18 mouse cellular contexts compared by ENCODE assay signal in the genomic region with DNA sequence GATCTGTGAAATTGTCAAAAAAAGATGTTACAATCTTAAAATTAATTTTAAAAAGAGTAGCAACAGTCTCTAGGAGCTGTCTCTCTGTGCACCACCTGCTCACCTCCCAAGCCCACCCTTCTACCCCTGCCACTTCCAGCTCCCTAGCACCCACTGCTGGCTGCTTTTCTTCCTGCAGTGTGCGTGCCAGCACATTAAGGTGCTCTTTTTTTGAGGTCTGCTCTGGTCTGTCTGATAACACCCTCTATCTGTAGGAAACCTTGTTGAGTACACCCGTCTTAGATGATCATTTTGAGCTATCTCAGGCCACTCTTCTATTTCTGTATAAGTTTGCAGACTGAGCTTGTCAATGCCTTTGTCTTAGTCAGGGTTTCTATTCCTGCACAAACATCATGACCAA. TPM values are rescaled to one million over a fixed set of nuclear protein-coding genes. Genes with fewer than 3 reads are reported as not detected.
DNase-seq lines count a peak whose midpoint lies in the region; ATAC-seq and TF ChIP-seq lines count a peak whose summit lies in the region.
"Had no signal": no experiment of that assay in that cellular context is flagged by ENCODE, and none has a peak within 500 bp of the region (broad histone marks: within the 10 kb centered on the region; RNA-seq: fewer than 3 reads in every experiment).

No protein-coding gene starts in this region.

- H3K9me3 ChIP-seq in heart, embryonic 12.5 days (replicated peaks) = no peaks in the 10 kb centered on the region
- H3K9me3 ChIP-seq: forebrain, embryonic 12.5 days; midbrain, embryonic 13.5 days had no signal

- 92% methylated on average over 2 of the region's 2 CpGs for WGBS in thymus, adult 2 months
- WGBS in liver, adult 2 months = 94% methylated on average over 2 of the region's 2 CpGs
- WGBS in heart, embryonic 12.5 days = 71% methylated on average over 2 of the region's 2 CpGs

- H3K4me1 ChIP-seq in thymus, adult 2 months (replicated peaks; ENCODE audit: control insufficient read depth, insufficient read depth, low read length) = no peaks in the 10 kb centered on the region
- H3K4me1 ChIP-seq in liver, adult 2 months (ENCODE audit: control insufficient read depth, insufficient read depth, low read length) = no peaks in the 10 kb centered on the region
- no peaks in the 10 kb centered on the region for H3K4me1 ChIP-seq in heart, embryonic 12.5 days (replicated peaks)
- H3K4me1 ChIP-seq: forebrain, embryonic 12.5 days; midbrain, embryonic 13.5 days had no signal

- 0 out of 2 replicates have a peak, but pooled peaks cover 4% of the 10 kb centered on the region for H3K36me3 ChIP-seq in thymus, adult 2 months (ENCODE audit: control insufficient read depth, insufficient read depth, low read length)
- peaks cover 23% of the 10 kb centered on the region for H3K36me3 ChIP-seq in liver, adult 2 months (ENCODE audit: control insufficient read depth, insufficient read depth, low read length)
- H3K36me3 ChIP-seq in heart, embryonic 12.5 days = peaks cover 40% of the 10 kb centered on the region

- no peak for TF ChIP-seq POLR2A in thymus, adult 2 months (IDR thresholded peaks at IDR 0.05; ENCODE audit: control insufficient read depth, extremely low read depth, insufficient read depth, low read length, poor library complexity)
- TF ChIP-seq POLR2A in liver, adult 2 months (IDR thresholded peaks at IDR 0.05; ENCODE audit: extremely low read depth, insufficient read depth, low read length) = no peak

- H3K27me3 ChIP-seq in thymus, adult 2 months (ENCODE audit: control insufficient read depth, insufficient read depth, low read length) = no peaks in the 10 kb centered on the region
- H3K27me3 ChIP-seq in liver, adult 2 months (ENCODE audit: control insufficient read depth, insufficient read depth, low read length) = no peaks in the 10 kb centered on the region
- H3K27me3 ChIP-seq in heart, embryonic 12.5 days (replicated peaks) = no peaks in the 10 kb centered on the region
- H3K27me3 ChIP-seq: forebrain, embryonic 12.5 days; midbrain, embryonic 13.5 days had no signal

- no peak for ATAC-seq in heart, embryonic 12.5 days (ENCODE audit: insufficient number of reproducible peaks, low FRiP score)
- ATAC-seq: midbrain, embryonic 13.5 days had no signal

- TF ChIP-seq CTCF in gastrocnemius, adult 2 months (IDR thresholded peaks at IDR 0.05) = peak; percentile 25; the same call in 1 of the 2 replicates
- TF ChIP-seq CTCF in thymus, adult 2 months (IDR thresholded peaks at IDR 0.05; ENCODE audit: borderline replicate concordance, control insufficient read depth, extremely low read depth, insufficient read depth, low read length, poor library complexity) = peak; percentile 32; the same call in 1 of the 2 replicates
- TF ChIP-seq CTCF in liver, adult 2 months (IDR thresholded peaks at IDR 0.05; ENCODE audit: low read depth, low read length) = peak; percentile 35; the same call in 1 of the 2 replicates

- no peaks in the 10 kb centered on the region for H3K79me2 ChIP-seq in liver, adult 2 months (ENCODE audit: control insufficient read depth, insufficient read depth, low read length)

- intact Hi-C loops in gastrocnemius, adult 2 months (cut with DNase I) = no loop called here
- intact Hi-C loops in heart, postnatal 10 days (cut with DNase I) = no loop called here

- no peak overlapping the region for H3K4me2 ChIP-seq in heart, embryonic 12.5 days
- H3K4me2 ChIP-seq: forebrain, embryonic 12.5 days; midbrain, embryonic 13.5 days had no signal

- no peak overlapping the region for H3K27ac ChIP-seq in gastrocnemius, adult 2 months
- no peak overlapping the region for H3K27ac ChIP-seq in thymus, adult 2 months (ENCODE audit: control insufficient read depth, insufficient read depth, low read length)
- H3K27ac ChIP-seq in liver, adult 2 months (replicated peaks; ENCODE audit: insufficient read depth, low read depth, low read length) = no peak overlapping the region
- H3K27ac ChIP-seq in heart, embryonic 12.5 days (ENCODE audit: poor library complexity, severe bottlenecking) = no peak overlapping the region
- H3K27ac ChIP-seq: forebrain, embryonic 12.5 days; midbrain, embryonic 13.5 days had no signal

- no peak overlapping the region for H3K9ac ChIP-seq in liver, adult 2 months (ENCODE audit: low read depth, low read length)
- H3K9ac ChIP-seq in heart, embryonic 12.5 days = no peak overlapping the region
- H3K9ac ChIP-seq: forebrain, embryonic 12.5 days; midbrain, embryonic 13.5 days had no signal

- no peak overlapping the region for H3K4me3 ChIP-seq in gastrocnemius, adult 2 months
- H3K4me3 ChIP-seq in thymus, adult 2 months (ENCODE audit: control insufficient read depth, insufficient read depth, low read length) = no peak overlapping the region
- no peak overlapping the region for H3K4me3 ChIP-seq in liver, adult 2 months (ENCODE audit: insufficient read depth, low read depth, low read length)
- no peak overlapping the region for H3K4me3 ChIP-seq in heart, embryonic 12.5 days
- H3K4me3 ChIP-seq: forebrain, embryonic 12.5 days; midbrain, embryonic 13.5 days had no signal

- no peak for DNase-seq in gastrocnemius, adult 2 months
- no peak for DNase-seq in gastrocnemius, adult 18-20 months (ENCODE audit: low spot score)
- no peak for DNase-seq in thymus, adult 2 months
- DNase-seq in thymus, postnatal 0 days (ENCODE audit: low spot score) = no peak
- no peak for DNase-seq in liver, adult 2 months (ENCODE audit: extremely low read depth, low read depth, low spot score)
- DNase-seq in thymus, postnatal 4 days = peak; percentile 66
- no peak for DNase-seq in heart, postnatal 10 days
- DNase-seq: embryo, embryonic 11 days; gastrocnemius, postnatal 36 days; heart, postnatal 4 days; kidney, adult 18-20 months; lung, adult 18-20 months had no signal

RNA-seq across cellular contexts. Expression of a gene that starts 9.2 kb away (rescaled TPM):
- total RNA-seq in gastrocnemius, adult 2 months (2021) = 1 to 10 TPM; 6.5 to 7.1 TPM
- 1 to 10 TPM; 5.2 to 6.9 TPM for total RNA-seq in gastrocnemius, adult 18-20 months (2021)
- 3.9 and 4.4 TPM in 2 replicates for polyA plus RNA-seq in thymus, adult 2 months (2012; rRNA removed)
- 10.8 and 11.9 TPM in 2 replicates for polyA plus RNA-seq in thymus, postnatal 0 days (2015; fragmentation: Nextera tagmentation; extraction: Ambion mirVana)
- 11.2 and 15.9 TPM in 2 replicates for total RNA-seq in liver, adult 2 months (2014; rRNA removed)
- 1.9 and 2.0 TPM in 2 replicates for polyA plus RNA-seq in liver, adult 2 months (2012; rRNA removed)
- total RNA-seq in heart, postnatal 10 days (2021) = 1 to 10 TPM; 9.5 to 9.7 TPM
- polyA plus RNA-seq in heart, embryonic 12.5 days (2016; fragmentation: Nextera tagmentation; extraction: Ambion mirVana) = 14.8 and 16.1 TPM in 2 replicates

RNA-seq across cellular contexts. Expression of a gene that starts 25.2 kb away (rescaled TPM):
- not detected for total RNA-seq in gastrocnemius, adult 2 months (2021)
- total RNA-seq in gastrocnemius, adult 18-20 months (2021) = not detected
- not detected in 2 replicates for polyA plus RNA-seq in thymus, adult 2 months (2012; rRNA removed)
- polyA plus RNA-seq in thymus, postnatal 0 days (2015; fragmentation: Nextera tagmentation; extraction: Ambion mirVana) = not detected in 2 replicates
- total RNA-seq in liver, adult 2 months (2014; rRNA removed) = not detected in 2 replicates
- not detected in 2 replicates for polyA plus RNA-seq in liver, adult 2 months (2012; rRNA removed)
- not detected for total RNA-seq in heart, postnatal 10 days (2021)
- not detected in 2 replicates for polyA plus RNA-seq in heart, embryonic 12.5 days (2016; fragmentation: Nextera tagmentation; extraction: Ambion mirVana)
- total RNA-seq: gastrocnemius, postnatal 36 days; heart, postnatal 4 days; layer of hippocampus, postnatal 25 days had no signal
- polyA plus RNA-seq: forebrain, embryonic 12.5 days; midbrain, embryonic 13.5 days; neural tube, embryonic 14.5 days; stomach, embryonic 16.5 days had no signal

RNA-seq across cellular contexts. Expression of a gene that starts 32.9 kb away (rescaled TPM):
- not detected for total RNA-seq in gastrocnemius, adult 2 months (2021)
- not detected for total RNA-seq in gastrocnemius, adult 18-20 months (2021)
- polyA plus RNA-seq in thymus, adult 2 months (2012; rRNA removed) = 157 and 415 TPM in 2 replicates
- polyA plus RNA-seq in thymus, postnatal 0 days (2015; fragmentation: Nextera tagmentation; extraction: Ambion mirVana) = 0.19 and 1.0 TPM in 2 replicates
- total RNA-seq in liver, adult 2 months (2014; rRNA removed) = 0.81 and 0.83 TPM in 2 replicates
- polyA plus RNA-seq in liver, adult 2 months (2012; rRNA removed) = 0.05 TPM in 1 of 2 replicates, not detected in the other
- 100 to 1,000 TPM; 110 to 572 TPM for total RNA-seq in heart, postnatal 10 days (2021)
- polyA plus RNA-seq in heart, embryonic 12.5 days (2016; fragmentation: Nextera tagmentation; extraction: Ambion mirVana) = not detected in 2 replicates
- total RNA-seq: gastrocnemius, postnatal 36 days; layer of hippocampus, postnatal 25 days had no signal
- polyA plus RNA-seq: forebrain, embryonic 12.5 days; stomach, embryonic 16.5 days had no signal

Comparison
In these comparisons a context has a peak if more than half of its experiments do, and no peak if none do; other contexts are left out.
1. RNA of a gene that starts 32.9 kb away (total RNA-seq): 110 to 572 TPM in heart, postnatal 10 days; 0.81 to 0.83 TPM in liver, adult 2 months, not detected in gastrocnemius, adult 2 months and not detected in gastrocnemius, adult 18-20 months; every median in the first group is over 10 times any median in the second.
2. Peak in every context shown above with its lines, with median percentiles within 50 percentile points of each other: CTCF ChIP-seq.